Mouse (Mus musculus): ENCODE measurements at regions not wholly inside any gene's neighbourhood (a gene's known extent, or its start where the extent isn't known, plus 50 kb on each side); places are given as distances from the start of the nearest gene placed in this dataset.

DNA sequence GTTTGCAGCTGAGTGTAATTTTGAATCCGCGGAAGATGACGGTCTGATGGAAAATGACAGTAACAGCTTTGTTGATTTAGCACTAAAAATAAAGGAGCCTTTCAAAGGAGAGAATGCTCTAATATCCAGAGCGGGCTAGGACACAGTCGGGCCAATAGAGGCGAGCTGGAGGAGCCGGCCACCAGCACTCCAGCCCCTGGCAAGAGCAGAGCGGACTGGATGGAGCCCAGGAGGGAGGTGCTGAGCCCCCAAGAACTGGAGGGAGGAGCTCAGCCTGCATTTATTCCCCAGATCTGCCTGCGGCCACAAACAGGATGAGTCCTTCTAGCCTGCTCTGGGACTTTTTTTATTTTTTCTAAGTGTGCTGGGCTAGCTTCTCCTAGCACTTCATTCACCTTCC lies 426.9 kb downstream of the Insc start:
- DNase-seq (ENCODE audit: low read depth, low spot score) = no peak

DNA sequence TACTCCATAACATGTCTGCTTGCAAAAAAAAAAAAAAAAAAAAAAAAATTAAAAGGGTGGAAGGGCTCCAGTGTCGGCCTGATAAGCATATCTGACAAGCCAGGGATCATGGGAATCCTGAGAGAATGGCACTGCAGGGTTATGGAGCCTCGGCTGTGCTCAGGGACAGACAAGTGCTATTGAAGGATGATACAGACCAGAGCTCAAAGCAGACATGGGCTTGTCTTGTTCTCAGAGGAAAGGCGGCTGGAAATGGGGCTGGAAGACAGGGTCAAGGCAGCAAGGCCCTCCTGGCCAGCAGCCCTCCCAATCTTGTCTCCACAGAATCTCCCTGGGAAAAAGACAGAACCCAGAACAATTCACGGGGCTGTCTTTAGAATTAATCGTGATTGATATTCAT lies 449.0 kb downstream of the Insc start:
- no peak for DNase-seq (ENCODE audit: low read depth, low spot score)

DNA sequence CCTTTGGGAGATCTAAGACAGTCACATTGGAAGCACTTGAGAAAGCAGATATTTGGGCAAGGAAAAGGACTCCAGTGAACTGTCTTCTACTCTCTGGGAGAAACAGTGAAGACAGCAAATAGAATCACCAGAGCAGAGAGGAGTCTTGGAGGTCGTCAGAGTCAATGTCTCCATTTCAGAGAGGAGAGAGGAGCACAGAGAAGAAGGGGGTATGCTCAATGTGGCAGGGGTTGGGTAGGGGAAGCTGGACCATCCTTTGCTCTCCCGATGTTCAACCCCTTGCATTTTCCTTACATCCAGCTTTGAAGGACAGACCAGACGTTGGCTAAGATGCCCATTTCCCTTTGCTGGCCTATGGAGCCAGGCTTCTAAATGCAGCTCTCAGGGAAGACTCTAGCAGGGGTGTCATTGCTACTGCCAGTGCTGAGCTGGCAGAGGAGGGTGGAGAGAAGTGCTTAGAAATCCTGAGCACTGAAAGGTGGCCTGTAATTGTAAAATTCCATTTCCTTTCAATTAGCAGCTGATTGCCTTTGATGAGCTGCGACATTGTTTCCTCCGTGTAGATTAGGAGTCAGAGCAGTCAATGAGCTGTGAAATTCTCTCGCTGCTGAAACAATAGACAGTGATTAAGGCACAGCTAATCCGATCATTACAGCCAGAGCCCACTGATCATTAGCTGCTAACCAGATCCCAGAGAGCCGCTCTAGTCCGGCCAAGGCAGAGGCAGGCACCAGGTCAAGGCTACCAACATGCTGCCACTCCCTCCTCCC lies 449.7 kb downstream of the Insc start:
- DNase-seq (ENCODE audit: low read depth, low spot score) = no peak

- peak; percentile 35 for DNase-seq (ENCODE audit: low read depth, low spot score)
These were observed 461.4 kb downstream of the Insc start for GRCm38 (mm10) chr7:115204916-115205315.

- no peak for DNase-seq (ENCODE audit: low read depth, low spot score)
These were observed 463.1 kb downstream of the Insc start for GRCm38 (mm10) chr7:115206479-115207134.

DNA sequence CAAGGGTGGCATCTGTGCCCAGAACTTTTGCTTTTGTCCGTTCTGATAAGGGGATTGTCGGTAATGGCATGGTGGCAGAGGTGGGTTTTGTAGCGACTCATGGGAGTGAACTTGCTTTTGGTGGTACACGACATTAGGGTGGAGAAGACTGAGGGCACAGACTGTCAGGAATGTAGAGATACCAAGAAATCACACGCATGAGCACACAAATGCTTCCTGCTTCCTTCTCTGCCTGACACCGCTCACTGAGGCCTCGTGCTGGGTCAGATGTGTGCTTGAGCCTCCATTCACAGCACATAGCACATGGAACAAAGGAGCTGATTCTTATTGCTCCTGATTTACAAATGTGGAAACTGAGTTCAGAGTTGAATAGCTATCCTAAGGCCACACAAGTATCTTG lies 465.3 kb downstream of the Insc start:
- no peak for DNase-seq (ENCODE audit: low read depth, low spot score)

- DNase-seq (ENCODE audit: low read depth, low spot score) = no peak
These were observed 466.5 kb downstream of the Insc start for GRCm38 (mm10) chr7:115210012-115210411.

DNA sequence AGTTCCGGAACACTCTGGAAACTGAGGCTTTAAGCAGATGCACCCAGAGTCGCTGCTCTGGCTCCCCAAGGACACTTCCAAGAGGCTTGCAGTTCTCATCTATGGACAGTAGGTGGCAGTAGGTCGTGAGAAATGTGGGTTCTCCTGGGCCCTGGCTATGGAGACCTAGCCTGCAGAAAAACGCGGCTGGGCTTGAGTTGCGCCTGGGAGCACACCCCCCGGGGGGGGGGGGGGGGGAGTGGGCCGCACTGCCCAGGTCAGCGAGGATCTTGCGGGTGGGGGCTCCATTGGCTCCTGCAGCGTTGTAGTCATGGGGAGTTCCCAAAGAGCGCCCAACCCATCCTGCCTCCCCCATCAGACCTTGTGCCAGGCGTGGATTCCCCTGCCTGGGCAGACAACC lies 473.3 kb downstream of the Insc start:
- DNase-seq (ENCODE audit: low read depth, low spot score) = peak; percentile 90

- DNase-seq (ENCODE audit: low read depth, low spot score) = no peak
These were observed 473.8 kb downstream of the Insc start for GRCm38 (mm10) chr7:115217255-115217654.

- DNase-seq (ENCODE audit: low read depth, low spot score) = no peak
These were observed 474.2 kb downstream of the Insc start for GRCm38 (mm10) chr7:115217712-115218111.

GRCm38 (mm10) chr7:115218596-115219180 lies 475.2 kb downstream of the Insc start:
- no peak for DNase-seq (ENCODE audit: low read depth, low spot score)

- no peak for DNase-seq (ENCODE audit: low read depth, low spot score)
These were observed 479.1 kb downstream of the Insc start for GRCm38 (mm10) chr7:115222642-115223041.

- DNase-seq (ENCODE audit: low read depth, low spot score) = no peak
These were observed 487.0 kb downstream of the Insc start for GRCm38 (mm10) chr7:115230525-115230924.

DNA sequence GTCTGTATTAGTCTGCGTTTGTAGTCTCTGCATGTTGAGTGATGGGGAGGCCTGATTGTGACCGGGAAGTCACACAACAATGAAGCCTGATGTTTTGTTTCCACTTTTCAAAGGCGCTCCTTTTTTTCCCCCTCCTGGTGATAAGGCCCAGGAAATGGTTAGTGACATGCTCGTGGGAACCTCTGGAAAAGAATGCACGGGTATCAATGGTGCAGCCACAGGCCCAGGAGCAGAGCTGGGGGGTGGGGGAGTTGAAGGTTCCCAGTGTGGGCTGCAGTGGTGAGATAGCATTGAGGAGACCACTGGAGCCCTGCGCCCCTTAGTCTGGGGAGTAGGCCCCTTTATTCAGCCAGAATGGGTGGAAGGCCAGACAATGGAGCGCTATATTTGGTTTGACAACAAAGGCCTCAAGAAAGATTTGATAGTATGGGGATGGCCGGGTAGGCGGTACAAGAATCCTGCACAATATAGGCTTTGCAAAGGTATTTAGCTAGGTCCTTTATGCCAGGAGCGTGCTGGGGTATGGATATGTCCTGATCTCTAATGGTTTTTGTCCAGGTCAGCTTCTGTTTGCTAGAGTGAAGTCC lies 490.4 kb downstream of the Insc start:
- DNase-seq (ENCODE audit: low read depth, low spot score) = no peak

- DNase-seq (ENCODE audit: low read depth, low spot score) = no peak
These were observed 493.6 kb downstream of the Insc start for GRCm38 (mm10) chr7:115237131-115237530.

- no peak for DNase-seq (ENCODE audit: low read depth, low spot score)
These were observed 508.3 kb downstream of the Insc start for GRCm38 (mm10) chr7:115251591-115252369.

- peak; percentile 32 for DNase-seq (ENCODE audit: low read depth, low spot score)
These were observed 508.9 kb downstream of the Insc start for GRCm38 (mm10) chr7:115252370-115252750.

- DNase-seq (ENCODE audit: low read depth, low spot score) = no peak
These were observed 515.1 kb downstream of the Insc start for GRCm38 (mm10) chr7:115258626-115259025.

- no peak for DNase-seq (ENCODE audit: low read depth, low spot score)
These were observed 519.6 kb downstream of the Insc start for GRCm38 (mm10) chr7:115263082-115263481.

DNA sequence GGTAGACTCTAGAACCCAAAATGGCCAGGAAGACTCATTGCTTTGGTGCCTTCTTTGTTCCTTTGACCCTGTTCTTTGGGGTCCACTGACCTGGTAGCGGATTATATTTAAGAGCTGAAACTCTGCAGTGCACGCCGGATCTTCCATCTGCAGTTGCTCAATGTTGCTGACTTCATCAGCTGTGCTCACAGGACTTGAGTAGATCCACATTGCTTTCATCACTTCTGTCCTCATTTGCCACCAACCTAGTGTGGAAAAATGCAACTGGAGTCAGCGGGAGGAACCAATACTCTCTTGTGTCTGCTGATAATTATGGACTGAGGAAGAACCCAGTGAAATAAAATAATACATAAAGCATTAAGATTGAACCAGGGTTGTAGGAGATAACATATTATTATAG lies 522.6 kb downstream of the Insc start:
- DNase-seq (ENCODE audit: low read depth, low spot score) = no peak

DNA sequence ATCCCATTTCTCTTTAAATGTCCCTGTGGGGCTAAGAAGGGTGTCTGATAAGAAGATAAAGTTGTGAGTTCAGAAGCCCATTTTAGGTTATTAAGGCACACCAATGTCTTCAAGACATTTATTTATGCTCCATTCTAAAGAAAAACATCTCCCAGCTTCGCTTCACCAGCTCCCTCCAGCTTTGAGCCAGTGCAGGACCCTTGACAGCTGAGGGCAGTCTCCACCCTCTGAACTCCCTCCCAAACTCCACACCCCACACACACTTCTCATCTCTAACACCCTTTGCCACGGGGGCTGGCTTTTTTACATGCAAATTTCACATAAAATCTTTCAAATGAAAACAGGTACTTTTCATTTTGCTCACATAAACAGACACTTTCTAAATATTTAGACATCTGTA lies 527.3 kb downstream of the Insc start:
- DNase-seq (ENCODE audit: low read depth, low spot score) = no peak

GRCm38 (mm10) chr7:115274836-115275235 lies 531.3 kb downstream of the Insc start:
- DNase-seq (ENCODE audit: low read depth, low spot score) = no peak

Data from forelimb bud, embryonic 11.5 days (tissue).